Mouse (Mus musculus) cerebellum, adult 2 months (tissue): ENCODE data around the gene Cytip. TPM values are rescaled to one million over a fixed set of nuclear protein-coding genes. Genes with fewer than 3 reads are reported as not detected.

Source experiments
- DNase-seq, 2 experiments: peaks; one replicate each; pipeline ENCODE4 v3.0.0; 2021
- H3K27ac ChIP-seq: fragments of 200-500 bp; 2 replicates; pipeline ENCODE4 v1.5.1; 2012; ENCODE audit warnings: low read length, control low read depth, inconsistent platforms; ENCODE audit not compliant: insufficient read depth
- H3K27me3 ChIP-seq: fragments of 200-500 bp; 2 replicates; pipeline ENCODE4 v1.6.1; 2012; ENCODE audit warnings: inconsistent platforms, mild to moderate bottlenecking, low read length, moderate library complexity; ENCODE audit not compliant: control insufficient read depth, insufficient read depth
- H3K4me1 ChIP-seq: fragments of 200-500 bp; 2 replicates; pipeline ENCODE4 v1.6.1; 2011; ENCODE audit warnings: low read length; ENCODE audit not compliant: control insufficient read depth, insufficient read depth
- H3K4me3 ChIP-seq: fragments of 200-500 bp; replicated peaks from 2 replicates; pipeline ENCODE3; 2011; ENCODE audit warnings: mild to moderate bottlenecking, low read depth, low read length, control low read depth; ENCODE audit not compliant: insufficient read depth
- CTCF ChIP-seq: fragments of 200-500 bp; IDR thresholded peaks from 2 replicates; pipeline ENCODE4 v1.5.1; 2011; ENCODE audit warnings: low read depth, mild to moderate bottlenecking, control low read depth, low read length, moderate library complexity, borderline replicate concordance; ENCODE audit not compliant: insufficient read depth
- POLR2A ChIP-seq: fragments of 200-500 bp; IDR thresholded peaks from 2 replicates; pipeline ENCODE4 v1.6.1; 2011; ENCODE audit warnings: low read length, control low read depth, borderline replicate concordance; ENCODE audit not compliant: insufficient read depth
- WGBS: fragments of 180-500 bp; shearing (Covaris S2); methylation state at CpG from one replicate; pipeline ENCODE4 v1.1.7; 2018; 5-methylcytosine and 5-hydroxymethylcytosine counted together
- polyA plus RNA-seq: library from polyadenylated mRNA; depleted of rRNA; stranded (reverse); fragments of >200 nt; gene quantifications from 2 replicates; pipeline ENCODE4 v1.2.3, GENCODE M21; 2012; rRNA removed

Gene Cytip
- polyA plus RNA-seq, 1 experiment: 0.38 TPM

GRCm38 (mm10) chr2:58094818-58095217, 100.5 kb downstream of the Cytip start:
- H3K4me1 ChIP-seq: no peaks in the 10 kb centered on the region
- H3K27me3 ChIP-seq: no peaks in the 10 kb centered on the region
- no peak for DNase-seq
- TF ChIP-seq CTCF: no peak
- no peak for TF ChIP-seq POLR2A
- H3K4me3 ChIP-seq: no peak overlapping the region
- H3K27ac ChIP-seq: no peak overlapping the region
- WGBS: 88% methylated on average over 1 of the region's 1 CpGs

GRCm38 (mm10) chr2:58086420-58086819, 108.9 kb downstream of the Cytip start:
- no peak for DNase-seq
- TF ChIP-seq POLR2A (no peak), CTCF (no peak)
- no peak overlapping the region for H3K27ac ChIP-seq
- 91% methylated on average over 1 of the region's 1 CpGs for WGBS
- H3K27me3 ChIP-seq: no peaks in the 10 kb centered on the region
- no peak overlapping the region for H3K4me3 ChIP-seq
- no peaks in the 10 kb centered on the region for H3K4me1 ChIP-seq

- Histone ChIP-seq H3K4me3 (no peak overlapping the region), H3K27me3 (no peaks in the 10 kb centered on the region), H3K27ac (no peak overlapping the region), H3K4me1 (no peaks in the 10 kb centered on the region)
- TF ChIP-seq CTCF: no peak
- TF ChIP-seq POLR2A: no peak
- DNase-seq: no peak
- 52% methylated on average over 1 of the region's 1 CpGs for WGBS
Measured at GRCm38 (mm10) chr2:58079849-58080248, 115.5 kb downstream of the Cytip start.

Other genes starting within 250 kb of the Cytip start
- gene Galnt5, start 197.6 kb downstream of the Cytip start, polyA plus RNA-seq: not detected in 2 replicates
- 58.3 and 74.6 TPM in 2 replicates for gene Ermn, start 142.7 kb downstream of the Cytip start, polyA plus RNA-seq
- 2.3 and 2.4 TPM in 2 replicates for gene Acvr1c, start 162.4 kb upstream of the Cytip start, polyA plus RNA-seq